Mouse (Mus musculus) embryonic facial prominence, embryonic 12.5 days (tissue): Measurements from ENCODE around the gene Ebf3. TPM values are rescaled to one million over a fixed set of nuclear protein-coding genes. Genes with fewer than 3 reads are reported as not detected.

Experiments used
- ATAC-seq: fragments of 200-750 bp; cut with Nextera tagmentation; 2 replicates; pipeline ENCODE4 v1.8.0; 2017; ENCODE audit not compliant: insufficient number of reproducible peaks, insufficient read depth, low FRiP score, low TSS enrichment
- H3K27ac ChIP-seq: fragments of 300-500 bp; sonication (generic); 2 replicates; pipeline ENCODE4 v1.5.1; 2016; ENCODE audit warnings: mild to moderate bottlenecking
- H3K27me3 ChIP-seq: fragments of 300-500 bp; sonication (generic); 2 replicates; pipeline ENCODE4 v1.6.1; 2016; ENCODE audit warnings: mild to moderate bottlenecking, moderate library complexity
- H3K36me3 ChIP-seq: fragments of 300-500 bp; sonication (generic); 2 replicates; pipeline ENCODE4 v1.6.1; 2016; ENCODE audit warnings: mild to moderate bottlenecking
- H3K4me1 ChIP-seq: fragments of 300-500 bp; sonication (generic); 2 replicates; pipeline ENCODE4 v1.6.1; 2016
- H3K4me2 ChIP-seq: fragments of 300-500 bp; sonication (generic); replicated peaks from 2 replicates; pipeline ENCODE4 v1.6.1; 2016; ENCODE audit warnings: mild to moderate bottlenecking, moderate library complexity
- H3K4me3 ChIP-seq: fragments of 300-500 bp; sonication (generic); 2 replicates; pipeline ENCODE4 v1.5.1; 2016; ENCODE audit warnings: mild to moderate bottlenecking
- H3K9ac ChIP-seq: fragments of 300-500 bp; sonication (generic); 2 replicates; pipeline ENCODE4 v1.6.1; 2016; ENCODE audit warnings: mild to moderate bottlenecking, moderate library complexity
- H3K9me3 ChIP-seq: fragments of 300-500 bp; sonication (generic); 2 replicates; pipeline ENCODE4 v1.6.1; 2016; ENCODE audit warnings: mild to moderate bottlenecking, moderate library complexity
- WGBS: fragments of 180-500 bp; shearing (Covaris S2); methylation state at CpG from one replicate; pipeline ENCODE4 v1.1.7; 2016; 5-methylcytosine and 5-hydroxymethylcytosine counted together
- polyA plus RNA-seq: library from polyadenylated mRNA; unstranded; fragments of >200 nt; fragmentation: Nextera tagmentation; extraction: Ambion mirVana; gene quantifications from 2 replicates; pipeline ENCODE4 v1.2.1, GENCODE M21; 2016

Gene Ebf3
- polyA plus RNA-seq, 1 experiment from 2014 or later, result 15.5 TPM

DNA sequence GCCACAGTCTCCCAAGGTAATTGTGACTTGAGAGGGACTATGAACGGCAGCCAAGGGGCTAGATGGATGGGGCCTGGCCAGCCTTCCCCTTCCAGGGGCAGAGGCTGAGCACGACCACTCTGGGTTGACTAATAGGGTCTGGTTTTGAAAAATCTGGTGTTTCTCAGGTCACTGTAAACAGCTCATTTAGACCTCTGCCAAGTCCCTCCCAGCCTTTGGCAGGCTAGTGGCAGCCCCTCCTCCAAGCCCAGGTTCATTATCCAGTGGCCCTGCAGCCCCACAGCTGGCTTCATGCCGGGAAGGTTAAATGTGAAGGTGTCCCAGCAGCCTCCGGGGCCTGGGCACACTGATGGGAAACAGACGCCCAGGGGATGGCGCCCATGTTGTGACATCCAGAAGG lies 92.6 kb downstream of the Ebf3 start:
- no peaks in the 10 kb centered on the region for H3K9me3 ChIP-seq
- H3K4me2 ChIP-seq, result 0 out of 2 replicates have a peak overlapping the region, but pooled peaks have one; percentile 1
- 16% methylated on average over 6 of the region's 6 CpGs for WGBS
- 0 out of 2 replicates have a peak overlapping the region, but pooled peaks have one; percentile 54 for H3K27ac ChIP-seq
- no peak overlapping the region for H3K9ac ChIP-seq
- peak; percentile 65 for ATAC-seq
- no peaks in the 10 kb centered on the region for H3K27me3 ChIP-seq
- no peak overlapping the region for H3K4me3 ChIP-seq
- H3K36me3 ChIP-seq, result peaks cover 23% of the 10 kb centered on the region
- H3K4me1 ChIP-seq, result peaks cover 38% of the 10 kb centered on the region

DNA sequence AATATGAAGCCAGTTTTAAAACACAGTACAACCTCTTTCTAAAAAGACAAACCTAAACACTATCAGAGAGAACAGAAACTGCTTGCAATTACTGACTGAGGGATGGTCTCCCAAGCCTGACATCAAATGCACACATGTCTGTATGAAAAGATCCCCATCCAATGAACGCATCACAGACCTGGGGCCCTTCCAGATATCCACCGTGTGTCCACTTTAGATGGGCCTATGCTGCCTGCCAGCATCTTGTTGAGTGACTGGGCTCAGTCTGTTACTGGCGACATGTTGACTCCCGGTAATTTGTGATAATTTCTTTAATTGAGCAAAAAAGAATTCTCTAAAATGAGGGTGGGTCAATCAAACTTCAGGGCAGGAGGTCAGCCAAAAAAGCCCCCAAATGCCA lies 93.8 kb downstream of the Ebf3 start:
- H3K36me3 ChIP-seq, result peaks cover 23% of the 10 kb centered on the region
- no peak overlapping the region for H3K27ac ChIP-seq
- no peak overlapping the region for H3K4me2 ChIP-seq
- H3K9me3 ChIP-seq, result no peaks in the 10 kb centered on the region
- 58% methylated on average over 4 of the region's 4 CpGs for WGBS
- no peak for ATAC-seq
- peaks cover 30% of the 10 kb centered on the region for H3K4me1 ChIP-seq
- no peak overlapping the region for H3K4me3 ChIP-seq
- no peaks in the 10 kb centered on the region for H3K27me3 ChIP-seq
- no peak overlapping the region for H3K9ac ChIP-seq

DNA sequence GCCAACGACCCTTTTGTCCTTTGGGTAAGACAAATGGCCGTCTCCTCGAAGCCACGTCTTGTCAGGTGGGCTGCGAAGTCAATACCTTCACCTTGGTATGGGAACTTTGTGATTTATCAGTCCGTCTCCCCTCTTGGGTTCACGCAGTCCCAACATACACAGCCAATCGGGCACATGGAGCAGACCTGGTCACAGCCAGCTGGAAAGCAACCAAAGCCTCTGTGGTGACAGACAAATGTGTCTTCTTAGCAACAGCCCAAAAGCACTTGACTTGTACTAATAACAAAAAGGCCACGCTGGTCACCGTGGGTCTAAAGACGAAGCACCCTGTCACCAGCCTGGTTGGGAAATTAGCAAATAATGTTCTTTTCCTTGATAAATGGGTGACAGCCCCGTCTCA lies 95.5 kb downstream of the Ebf3 start:
- Histone ChIP-seq H3K4me1 (peaks cover 20% of the 10 kb centered on the region), H3K27me3 (no peaks in the 10 kb centered on the region), H3K27ac (no peak overlapping the region), H3K36me3 (peaks cover 13% of the 10 kb centered on the region), H3K9ac (no peak overlapping the region), H3K9me3 (no peaks in the 10 kb centered on the region), H3K4me2 (no peak overlapping the region), H3K4me3 (no peak overlapping the region)
- ATAC-seq, result no peak
- 89% methylated on average over 12 of the region's 12 CpGs for WGBS

GRCm38 (mm10) chr7:137213444-137213843 lies 100.8 kb downstream of the Ebf3 start:
- 88% methylated on average over 1 of the region's 1 CpGs for WGBS
- Histone ChIP-seq H3K4me3 (no peak overlapping the region), H3K36me3 (peaks cover 13% of the 10 kb centered on the region), H3K9ac (no peak overlapping the region), H3K9me3 (no peaks in the 10 kb centered on the region), H3K4me2 (no peak overlapping the region), H3K4me1 (peaks cover 7% of the 10 kb centered on the region; the same call in 1 of the 2 replicates), H3K27me3 (no peaks in the 10 kb centered on the region), H3K27ac (no peak overlapping the region)
- ATAC-seq, result no peak

DNA sequence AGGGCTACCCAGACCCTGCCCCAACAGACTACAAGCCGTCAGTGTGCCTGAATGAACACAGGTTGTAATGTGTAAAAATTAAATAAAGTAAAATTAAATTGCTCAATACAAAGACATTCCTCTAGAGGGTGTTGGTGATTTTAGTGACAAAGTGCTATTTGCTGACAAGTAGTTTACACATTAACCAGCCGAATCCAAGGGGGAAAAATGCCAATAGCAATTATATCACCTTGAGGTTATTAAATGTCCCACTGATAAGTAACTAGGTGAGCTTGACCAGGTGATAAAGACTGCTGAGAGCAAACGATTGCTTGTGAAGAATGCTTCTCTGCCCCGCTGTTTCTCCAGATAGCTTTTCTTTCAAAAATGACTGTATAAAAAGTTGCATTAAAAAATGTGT lies 102.9 kb downstream of the Ebf3 start:
- Histone ChIP-seq H3K27me3 (no peaks in the 10 kb centered on the region), H3K27ac (no peak overlapping the region), H3K4me2 (no peak overlapping the region), H3K9me3 (no peaks in the 10 kb centered on the region), H3K36me3 (peaks cover under 1% of the 10 kb centered on the region; the same call in 1 of the 2 replicates), H3K4me3 (no peak overlapping the region), H3K4me1 (peaks cover 7% of the 10 kb centered on the region; the same call in 1 of the 2 replicates), H3K9ac (no peak overlapping the region)
- 50% methylated on average over 4 of the region's 4 CpGs for WGBS
- no peak for ATAC-seq

- no peak overlapping the region for H3K9ac ChIP-seq
- H3K27me3 ChIP-seq, result no peaks in the 10 kb centered on the region
- no peak overlapping the region for H3K4me3 ChIP-seq
- WGBS, result 58% methylated on average over 15 of the region's 15 CpGs
- no peak for ATAC-seq
- H3K4me1 ChIP-seq, result peaks cover 7% of the 10 kb centered on the region; the same call in 1 of the 2 replicates
- no peak overlapping the region for H3K27ac ChIP-seq
- H3K4me2 ChIP-seq, result no peak overlapping the region
- H3K36me3 ChIP-seq, result peaks cover 3% of the 10 kb centered on the region; the same call in 1 of the 2 replicates
- H3K9me3 ChIP-seq, result no peaks in the 10 kb centered on the region
Measured at GRCm38 (mm10) chr7:137209688-137210345, 104.4 kb downstream of the Ebf3 start.

DNA sequence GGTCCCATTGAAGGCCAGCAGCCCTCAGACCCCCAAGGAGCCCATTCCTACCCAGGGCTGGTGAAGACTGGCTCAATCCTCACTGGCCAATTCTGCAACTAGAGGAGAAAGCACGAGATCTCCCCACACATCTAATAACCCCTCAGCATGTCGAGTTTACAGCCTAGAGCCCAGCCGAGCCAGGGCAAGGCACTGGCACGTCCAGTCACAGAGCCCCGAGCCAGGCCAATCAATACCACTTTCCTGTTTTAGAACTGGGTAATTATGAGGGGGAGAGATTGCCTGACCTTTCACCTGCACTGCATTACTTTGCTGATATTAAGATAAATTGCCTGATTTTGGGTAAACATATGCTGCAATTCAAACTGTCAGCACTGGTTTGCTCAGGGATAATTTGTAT lies 105.7 kb downstream of the Ebf3 start:
- no peak overlapping the region for H3K27ac ChIP-seq
- no peaks in the 10 kb centered on the region for H3K27me3 ChIP-seq
- peaks cover 3% of the 10 kb centered on the region; the same call in 1 of the 2 replicates for H3K36me3 ChIP-seq
- ATAC-seq, result no peak
- peaks cover 7% of the 10 kb centered on the region; the same call in 1 of the 2 replicates for H3K4me1 ChIP-seq
- H3K4me3 ChIP-seq, result no peak overlapping the region
- no peaks in the 10 kb centered on the region for H3K9me3 ChIP-seq
- H3K4me2 ChIP-seq, result no peak overlapping the region
- no peak overlapping the region for H3K9ac ChIP-seq
- WGBS, result 41% methylated on average over 5 of the region's 5 CpGs

DNA sequence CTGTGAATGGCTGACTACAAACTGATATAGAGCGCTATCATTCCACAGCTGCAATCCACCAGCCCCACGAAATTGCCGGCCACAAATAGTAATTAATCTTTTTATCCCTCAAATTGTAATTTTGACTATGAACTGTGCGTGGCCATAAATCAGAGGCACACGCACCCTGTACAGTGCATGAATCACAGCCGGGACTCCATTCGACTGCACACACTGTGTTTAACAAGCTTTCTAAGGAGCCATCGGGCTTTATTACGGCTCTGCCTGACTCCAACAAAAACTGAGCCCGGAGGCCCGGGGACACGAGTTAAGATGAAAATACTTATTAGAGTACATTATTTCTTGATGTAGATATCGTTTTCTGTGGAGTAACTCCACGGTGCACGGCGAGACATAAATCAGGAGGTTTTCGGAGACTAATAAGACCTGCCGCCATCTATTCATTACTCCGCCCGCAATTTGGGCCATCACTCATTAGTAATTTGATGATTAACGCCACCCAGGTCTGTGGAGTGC lies 107.4 kb downstream of the Ebf3 start:
- ATAC-seq, result no peak
- Histone ChIP-seq H3K27ac (no peak overlapping the region), H3K27me3 (0 out of 2 replicates have a peak, but pooled peaks cover 2% of the 10 kb centered on the region), H3K4me1 (peaks cover 7% of the 10 kb centered on the region; the same call in 1 of the 2 replicates), H3K9ac (no peak overlapping the region), H3K4me2 (no peak overlapping the region), H3K9me3 (no peaks in the 10 kb centered on the region), H3K36me3 (peaks cover 3% of the 10 kb centered on the region; the same call in 1 of the 2 replicates), H3K4me3 (no peak overlapping the region)
- WGBS, result 74% methylated on average over 21 of the region's 21 CpGs

GRCm38 (mm10) chr7:137199533-137199932 lies 114.7 kb downstream of the Ebf3 start:
- WGBS, result 83% methylated on average over 4 of the region's 4 CpGs
- Histone ChIP-seq H3K36me3 (peaks cover 56% of the 10 kb centered on the region), H3K4me2 (no peak overlapping the region), H3K9ac (no peak overlapping the region), H3K27ac (no peak overlapping the region), H3K27me3 (0 out of 2 replicates have a peak, but pooled peaks cover 2% of the 10 kb centered on the region), H3K4me3 (no peak overlapping the region), H3K9me3 (no peaks in the 10 kb centered on the region), H3K4me1 (no peaks in the 10 kb centered on the region)
- ATAC-seq, result no peak

GRCm38 (mm10) chr7:137198921-137199320 lies 115.3 kb downstream of the Ebf3 start:
- H3K27ac ChIP-seq, result no peak overlapping the region
- H3K4me2 ChIP-seq, result no peak overlapping the region
- H3K9me3 ChIP-seq, result no peaks in the 10 kb centered on the region
- WGBS, result 94% methylated on average over 15 of the region's 15 CpGs
- ATAC-seq, result no peak
- H3K9ac ChIP-seq, result no peak overlapping the region
- H3K4me3 ChIP-seq, result no peak overlapping the region
- 0 out of 2 replicates have a peak, but pooled peaks cover 2% of the 10 kb centered on the region for H3K27me3 ChIP-seq
- no peaks in the 10 kb centered on the region for H3K4me1 ChIP-seq
- H3K36me3 ChIP-seq, result peaks cover 56% of the 10 kb centered on the region

- H3K4me1 ChIP-seq, result no peaks in the 10 kb centered on the region
- peaks cover 56% of the 10 kb centered on the region for H3K36me3 ChIP-seq
- no peak overlapping the region for H3K27ac ChIP-seq
- H3K9ac ChIP-seq, result no peak overlapping the region
- no peak for ATAC-seq
- no peak overlapping the region for H3K4me2 ChIP-seq
- WGBS, result 91% methylated on average over 23 of the region's 23 CpGs
- H3K4me3 ChIP-seq, result no peak overlapping the region
- no peaks in the 10 kb centered on the region for H3K9me3 ChIP-seq
- H3K27me3 ChIP-seq, result 0 out of 2 replicates have a peak, but pooled peaks cover 2% of the 10 kb centered on the region
Measured at GRCm38 (mm10) chr7:137197118-137198030, 116.9 kb downstream of the Ebf3 start.
